8 mouse cellular contexts compared by ENCODE assay signal in the genomic region with DNA sequence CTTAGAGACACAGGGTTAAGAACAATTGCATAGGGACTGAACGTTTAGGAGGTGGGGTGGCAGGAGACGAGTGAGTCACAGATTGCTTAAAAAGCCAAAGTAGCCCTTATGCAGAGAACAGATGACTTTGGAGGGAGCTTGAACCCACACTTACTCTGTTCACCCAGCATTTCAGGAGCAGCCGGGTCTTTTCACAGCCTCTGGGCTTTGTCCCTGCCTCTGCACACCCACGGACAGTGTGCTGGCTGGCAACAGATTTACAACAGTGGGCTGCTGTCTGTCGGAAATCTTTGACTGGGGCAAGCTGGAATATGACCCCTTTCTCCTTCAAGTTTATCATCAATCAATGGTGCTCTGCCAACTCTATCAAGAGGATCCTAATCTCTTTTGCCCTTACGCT. TPM values are rescaled to one million over a fixed set of nuclear protein-coding genes. Genes with fewer than 3 reads are reported as not detected.
DNase-seq lines count a peak whose midpoint lies in the region; ATAC-seq and TF ChIP-seq lines count a peak whose summit lies in the region.

No protein-coding gene starts in this region.

- TF ChIP-seq CTCF in lung, adult 2 months (IDR thresholded peaks at IDR 0.05; ENCODE audit: insufficient read depth, low read length), result no peak

- no peaks in the 10 kb centered on the region for H3K36me3 ChIP-seq in intestine, embryonic 16.5 days (ENCODE audit: control insufficient read depth, insufficient read depth, low read length)
- H3K36me3 ChIP-seq in midbrain, embryonic 14.5 days (ENCODE audit: control insufficient read depth, insufficient read depth, low read length), result no peaks in the 10 kb centered on the region

- H3K9me3 ChIP-seq in intestine, embryonic 16.5 days (ENCODE audit: control insufficient read depth, low read length), result no peaks in the 10 kb centered on the region
- H3K9me3 ChIP-seq in midbrain, embryonic 14.5 days (ENCODE audit: control insufficient read depth, low read length), result no peaks in the 10 kb centered on the region

- DNase-seq in lung, adult 2 months, result peak; percentile 7
- no peak for DNase-seq in lung, postnatal 25 days (ENCODE audit: low spot score)
- peak; percentile 8 to 18 for DNase-seq in heart, adult 9 months (ENCODE audit: low spot score in 2 of 2)
- DNase-seq in midbrain, embryonic 14.5 days, result no peak
- DNase-seq in spleen, postnatal 14 days (ENCODE audit: low spot score in 2 of 2), result no peak
- DNase-seq in spleen, adult 18-20 months, result no peak
- no peak for DNase-seq in T-cell, adult 2 months (ENCODE audit: low spot score)

- TF ChIP-seq POLR2A in lung, adult 2 months (IDR thresholded peaks at IDR 0.05; ENCODE audit: borderline replicate concordance, extremely low read depth, low read depth, low read length), result no peak

- 0 out of 2 replicates have a peak, but pooled peaks cover 4% of the 10 kb centered on the region for H3K4me1 ChIP-seq in lung, adult 2 months (ENCODE audit: control insufficient read depth, insufficient read depth, low read length)
- no peaks in the 10 kb centered on the region for H3K4me1 ChIP-seq in intestine, embryonic 16.5 days (ENCODE audit: control insufficient read depth, insufficient read depth, low read length)
- peaks cover 12% of the 10 kb centered on the region for H3K4me1 ChIP-seq in midbrain, embryonic 14.5 days (ENCODE audit: control insufficient read depth, insufficient read depth, low read length)

- peak overlapping the region; percentile 73 for H3K4me3 ChIP-seq in lung, adult 2 months (replicated peaks; ENCODE audit: extremely low read depth, low read depth, low read length)
- H3K4me3 ChIP-seq in intestine, embryonic 16.5 days (ENCODE audit: low read length), result peak overlapping the region; percentile 42; the same call in 1 of the 2 replicates
- H3K4me3 ChIP-seq in midbrain, embryonic 14.5 days (replicated peaks; ENCODE audit: low read depth, low read length), result 0 out of 2 replicates have a peak overlapping the region, but pooled peaks have one; percentile 16

- no peak overlapping the region for H3K27ac ChIP-seq in intestine, embryonic 16.5 days (ENCODE audit: low read length)
- peak overlapping the region; percentile 55 for H3K27ac ChIP-seq in midbrain, embryonic 14.5 days (replicated peaks; ENCODE audit: low read depth, low read length)

- no peak for ATAC-seq in intestine, embryonic 16.5 days
- no peak for ATAC-seq in midbrain, embryonic 14.5 days (ENCODE audit: low FRiP score, low TSS enrichment)

- no peaks in the 10 kb centered on the region for H3K27me3 ChIP-seq in intestine, embryonic 16.5 days (replicated peaks; ENCODE audit: control insufficient read depth, insufficient read depth, low read length)
- no peaks in the 10 kb centered on the region for H3K27me3 ChIP-seq in midbrain, embryonic 14.5 days (ENCODE audit: control insufficient read depth, insufficient read depth, low read length)

- 28% methylated on average over 6 of the region's 6 CpGs for WGBS in lung, adult 2 months
- 29% methylated on average over 6 of the region's 6 CpGs for WGBS in intestine, embryonic 16.5 days
- 58% methylated on average over 6 of the region's 6 CpGs for WGBS in midbrain, embryonic 14.5 days

- H3K9ac ChIP-seq in intestine, embryonic 16.5 days (ENCODE audit: low read depth, low read length), result peak overlapping the region; percentile 39; the same call in 1 of the 2 replicates
- no peak overlapping the region; the same call in 1 of the 2 replicates for H3K9ac ChIP-seq in midbrain, embryonic 14.5 days (replicated peaks; ENCODE audit: low read length)

- H3K4me2 ChIP-seq in intestine, embryonic 16.5 days (ENCODE audit: low read depth, low read length), result peak overlapping the region; percentile 77; the same call in 1 of the 2 replicates
- peak overlapping the region; percentile 45 for H3K4me2 ChIP-seq in midbrain, embryonic 14.5 days (ENCODE audit: low read length)

RNA-seq across cellular contexts. Expression of a gene that starts 44.1 kb away (rescaled TPM):
- polyA plus RNA-seq in lung, adult 2 months (2012; rRNA removed), result 256 and 286 TPM in 2 replicates
- polyA plus RNA-seq in intestine, embryonic 16.5 days (2015; fragmentation: Nextera tagmentation; extraction: Ambion mirVana), result 72.7 and 76.3 TPM in 2 replicates
- 1.1 and 4.6 TPM in 2 replicates for polyA plus RNA-seq in midbrain, embryonic 14.5 days (2014; fragmentation: Nextera tagmentation; extraction: Ambion mirVana)

Comparison
In these comparisons a context has a peak if more than half of its experiments do, and no peak if none do; other contexts are left out.
1. DNase-seq: peak in lung, adult 2 months (single experiment) and heart, adult 9 months (2 of 2); none in lung, postnatal 25 days (single experiment), midbrain, embryonic 14.5 days (single experiment), spleen, postnatal 14 days (0 of 2), spleen, adult 18-20 months (0 of 2) and T-cell, adult 2 months (single experiment).
2. H3K4me3 ChIP-seq: peak in every context shown above with its lines; median percentile 73 in lung, adult 2 months; 42 in intestine, embryonic 16.5 days; 16 in midbrain, embryonic 14.5 days.
3. RNA of a gene that starts 44.1 kb away (polyA plus RNA-seq): 256 to 286 TPM in lung, adult 2 months and 72.7 to 76.3 TPM in intestine, embryonic 16.5 days; 1.1 to 4.6 TPM in midbrain, embryonic 14.5 days; every median in the first group is over 10 times any median in the second.